Mouse (Mus musculus) left cerebral cortex, adult 8-10 months (tissue): ENCODE results near the gene Ptprb. TPM values are rescaled to one million over a fixed set of nuclear protein-coding genes. Genes with fewer than 3 reads are reported as not detected.

ENCODE experiments used
- DNase-seq, 2 experiments: peaks; one replicate each; pipeline ENCODE4 v3.0.0; 2022; ENCODE audit warnings: low spot score in 2 of 2
- total RNA-seq, 4 experiments: library from RNA; stranded (reverse); gene quantifications; 2 replicates each; pipeline ENCODE4 v1.2.4; 2022

Gene Ptprb
- total RNA-seq, 4 experiments from 2014 or later: 17.6 to 23.0 (median 19.5) TPM

- DNase-seq: no peak
Observed at GRCm38 (mm10) chr10:116296439-116296838, 21.1 kb downstream of the Ptprb start.

- DNase-seq: no peak
Observed at GRCm38 (mm10) chr10:116297854-116298253, 22.5 kb downstream of the Ptprb start.

- no peak for DNase-seq
Observed at GRCm38 (mm10) chr10:116300824-116301223, 25.5 kb downstream of the Ptprb start.

GRCm38 (mm10) chr10:116301258-116301657 is 25.9 kb downstream of the Ptprb start:
- no peak for DNase-seq

- no peak for DNase-seq
Observed at GRCm38 (mm10) chr10:116304355-116304754, 29.0 kb downstream of the Ptprb start.

GRCm38 (mm10) chr10:116309460-116309859 is 34.1 kb downstream of the Ptprb start:
- DNase-seq: no peak

- DNase-seq: no peak
Observed at GRCm38 (mm10) chr10:116310516-116311210, 35.3 kb downstream of the Ptprb start.

- DNase-seq: peak; percentile 46 to 54
Observed at GRCm38 (mm10) chr10:116319246-116319645, 43.9 kb downstream of the Ptprb start.

- DNase-seq: no peak
Observed at GRCm38 (mm10) chr10:116329086-116329485, 53.8 kb downstream of the Ptprb start.

- peak; percentile 29 to 31 for DNase-seq
Observed at GRCm38 (mm10) chr10:116330458-116330857, 55.1 kb downstream of the Ptprb start.

GRCm38 (mm10) chr10:116330961-116331510 is 55.7 kb downstream of the Ptprb start:
- no peak for DNase-seq

- DNase-seq: no peak
Observed at GRCm38 (mm10) chr10:116333666-116334065, 58.3 kb downstream of the Ptprb start.

- no peak for DNase-seq
Observed at GRCm38 (mm10) chr10:116334120-116334519, 58.8 kb downstream of the Ptprb start.

GRCm38 (mm10) chr10:116335328-116335727 is 60.0 kb downstream of the Ptprb start:
- DNase-seq: no peak

GRCm38 (mm10) chr10:116341194-116341593 is 65.9 kb downstream of the Ptprb start:
- DNase-seq: no peak

GRCm38 (mm10) chr10:116346618-116347184 is 71.4 kb downstream of the Ptprb start:
- DNase-seq: no peak

GRCm38 (mm10) chr10:116349004-116349403 is 73.7 kb downstream of the Ptprb start:
- DNase-seq: no peak

GRCm38 (mm10) chr10:116350532-116350931 is 75.2 kb downstream of the Ptprb start:
- no peak for DNase-seq

GRCm38 (mm10) chr10:116354372-116354771 is 79.0 kb downstream of the Ptprb start:
- DNase-seq: no peak

- DNase-seq: peak in 1 of 2 experiments; percentile 31
Observed at GRCm38 (mm10) chr10:116362181-116362580, 86.9 kb downstream of the Ptprb start.

- no peak for DNase-seq
Observed at GRCm38 (mm10) chr10:116362645-116363044, 87.3 kb downstream of the Ptprb start.

- peak in 1 of 2 experiments; percentile 30 for DNase-seq
Observed at GRCm38 (mm10) chr10:116364759-116365158, 89.4 kb downstream of the Ptprb start.
